Mouse (Mus musculus) colon, adult 2 months (tissue): ENCODE data around the gene B4galt2. TPM values are rescaled to one million over a fixed set of nuclear protein-coding genes. Genes with fewer than 3 reads are reported as not detected.

ENCODE experiments used
- polyA plus RNA-seq: library from polyadenylated mRNA; depleted of rRNA; stranded (reverse); fragments of >200 nt; gene quantifications from 2 replicates; pipeline ENCODE4 v1.2.3, GENCODE M21; 2012; rRNA removed

B4galt2 gene
- polyA plus RNA-seq: 22.7 and 25.1 TPM in 2 replicates

DNA sequence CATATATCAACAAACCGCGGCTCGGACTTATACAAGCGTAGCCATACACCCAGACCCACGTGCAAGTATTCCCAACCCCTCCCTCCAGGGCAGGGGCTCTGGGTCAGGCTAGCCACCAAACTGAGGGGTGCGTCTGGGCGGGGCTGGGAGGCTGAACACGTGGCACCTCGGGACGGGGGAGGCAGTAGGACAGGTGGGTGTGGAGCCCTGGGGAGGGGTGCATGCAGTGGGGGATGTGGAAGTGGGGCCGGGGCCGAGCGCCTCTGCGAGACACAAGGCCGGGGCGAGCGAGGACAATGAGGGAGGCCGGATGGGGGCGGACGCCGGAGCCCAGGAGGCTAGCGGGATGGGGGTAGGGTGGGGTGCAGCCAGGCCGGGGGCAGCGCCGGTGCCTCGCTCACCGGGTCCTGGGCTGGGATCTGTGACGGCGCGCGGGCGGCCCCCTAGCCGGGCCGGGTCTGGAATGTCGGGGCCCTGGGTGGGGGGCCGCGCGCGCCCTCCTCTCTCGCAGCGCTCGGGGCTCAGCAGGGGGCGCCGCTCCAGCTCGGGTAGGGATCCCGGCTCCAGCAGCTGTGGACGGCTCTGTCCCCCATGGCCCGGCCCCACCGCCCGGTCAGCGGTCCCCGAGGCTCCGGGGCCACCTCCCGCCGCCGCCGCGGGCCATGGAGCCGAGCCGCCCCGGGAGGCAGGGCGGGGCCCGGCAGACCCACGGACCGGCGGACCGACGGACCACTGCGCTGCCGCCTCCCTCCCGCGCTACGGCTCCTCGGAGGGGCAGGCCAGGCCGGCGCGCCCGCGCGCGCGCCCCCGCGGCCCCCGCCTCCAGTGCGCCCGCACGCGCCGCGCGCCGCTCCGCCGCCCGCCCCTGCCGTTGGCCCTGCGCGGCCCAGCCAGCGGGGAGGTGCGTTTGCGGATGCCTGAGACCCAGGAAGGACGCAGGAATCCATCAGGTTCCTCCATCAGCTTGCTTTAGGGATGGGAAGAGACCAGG lies at the start of gene B4galt2:
Gene B4galt2 (minus strand): TSS at position 787 of the 991 bp plus-strand sequence.

GRCm38 (mm10) chr4:117929391-117929881 lies 46.1 kb upstream of the B4galt2 start, which contains the start of gene Artn:
TSS of gene Artn (minus strand) at chr4:117929763.

GRCm38 (mm10) chr4:117914591-117915442 lies 31.5 kb upstream of the B4galt2 start, which contains the start of gene Ipo13:
TSS of gene Ipo13 (minus strand) at chr4:117914999.

GRCm38 (mm10) chr4:117891738-117892161 lies 8.5 kb upstream of the B4galt2 start, which contains the start of gene Dph2:
TSS of gene Dph2 (minus strand) at chr4:117892032.

GRCm38 (mm10) chr4:117887133-117887532 lies 3.8 kb upstream of the B4galt2 start, which contains the start of gene Atp6v0b:
TSS of gene Atp6v0b (minus strand) at chr4:117887333.

GRCm38 (mm10) chr4:117872471-117872886 lies 10.8 kb downstream of the B4galt2 start, which contains the start of gene Ccdc24:
TSS of gene Ccdc24 (minus strand) at chr4:117872557.

DNA sequence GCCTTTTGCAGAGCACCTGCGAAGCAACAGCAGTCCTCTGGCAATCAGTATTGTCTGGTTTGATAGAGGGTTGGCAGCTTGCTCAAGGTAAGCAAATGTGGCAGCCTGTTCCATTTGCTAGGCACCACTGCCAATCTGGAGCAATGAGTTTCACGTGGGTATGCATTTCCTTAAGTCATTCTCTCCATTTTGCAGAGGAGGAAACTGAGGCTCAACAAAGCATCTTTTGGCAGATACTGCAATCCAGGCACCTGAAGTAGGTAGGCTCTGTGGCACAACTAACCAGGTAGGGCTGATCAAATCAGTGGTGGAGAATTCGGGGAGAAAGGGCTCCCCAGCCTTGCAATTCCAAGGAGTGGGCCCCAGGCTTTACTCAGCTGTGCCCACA lies 48.8 kb downstream of the B4galt2 start, which contains the start of gene Slc6a9:
Gene Slc6a9 (plus strand): TSS at position 50 of the 388 bp plus-strand sequence.

Other genes starting within 250 kb of the B4galt2 start
- 16.2 and 17.8 TPM in 2 replicates for gene Dmap1, start 201.2 kb downstream of the B4galt2 start, polyA plus RNA-seq
- gene Gm12845, start 159.1 kb downstream of the B4galt2 start, polyA plus RNA-seq: not detected in 2 replicates
- 0.12 TPM in 1 of 2 replicates, not detected in the other for gene Klf17, start 117.8 kb downstream of the B4galt2 start, polyA plus RNA-seq
- gene Slc6a9, start 49.0 kb downstream of the B4galt2 start, polyA plus RNA-seq: 41.1 and 41.5 TPM in 2 replicates
- gene Ccdc24, start 10.9 kb downstream of the B4galt2 start, polyA plus RNA-seq: 1.5 and 1.6 TPM in 2 replicates
- 433 and 669 TPM in 2 replicates for gene Atp6v0b, start 3.8 kb upstream of the B4galt2 start, polyA plus RNA-seq
- gene Dph2, start 8.5 kb upstream of the B4galt2 start, polyA plus RNA-seq: 12.2 and 13.1 TPM in 2 replicates
- gene Ipo13, start 31.5 kb upstream of the B4galt2 start, polyA plus RNA-seq: 47.9 and 48.4 TPM in 2 replicates
- 6.6 and 6.8 TPM in 2 replicates for gene Artn, start 46.3 kb upstream of the B4galt2 start, polyA plus RNA-seq